Mouse (Mus musculus): Measurements from ENCODE around the gene Epn3. TPM values are rescaled to one million over a fixed set of nuclear protein-coding genes. Genes with fewer than 3 reads are reported as not detected.

Gene Epn3
- polyA plus RNA-seq, 1 experiment from 2014 or later = 53.4 TPM

- DNase-seq (ENCODE audit: low spot score) (no peak), ATAC-seq (ENCODE audit: low FRiP score, low TSS enrichment) (no peak)
- H3K27ac ChIP-seq (replicated peaks) = no peak overlapping the region
- no peak for TF ChIP-seq EP300 (optimal IDR thresholded peaks at IDR 0.05)
- no peak for TF ChIP-seq CTCF (IDR thresholded peaks at IDR 0.05; ENCODE audit: low read depth)
- no peak overlapping the region for H3K4me3 ChIP-seq (ENCODE audit: low read depth, low read length)
- H3K4me1 ChIP-seq (replicated peaks; ENCODE audit: control insufficient read depth, insufficient read depth) = no peaks in the 10 kb centered on the region
- H3K27me3 ChIP-seq (ENCODE audit: control insufficient read depth, insufficient read depth, low read length) = no peaks in the 10 kb centered on the region
- H3K9me3 ChIP-seq (ENCODE audit: control insufficient read depth, low read length) = no peaks in the 10 kb centered on the region
- 76% methylated on average over 8 of the region's 8 CpGs for WGBS
- no peaks in the 10 kb centered on the region for H3K36me3 ChIP-seq (ENCODE audit: control insufficient read depth, insufficient read depth, low read length)
- H3K4me2 ChIP-seq (replicated peaks; ENCODE audit: low read depth) = no peak overlapping the region
- no peak overlapping the region for H3K9ac ChIP-seq (ENCODE audit: low read length)
Observed at GRCm38 (mm10) chr11:94533171-94533570, 33.4 kb upstream of the Epn3 start.

GRCm38 (mm10) chr11:94528879-94529278, 29.1 kb upstream of the Epn3 start:
- H3K4me2 ChIP-seq (replicated peaks; ENCODE audit: low read depth) = no peak overlapping the region
- H3K4me1 ChIP-seq (replicated peaks; ENCODE audit: control insufficient read depth, insufficient read depth) = no peaks in the 10 kb centered on the region
- no peaks in the 10 kb centered on the region for H3K27me3 ChIP-seq (ENCODE audit: control insufficient read depth, insufficient read depth, low read length)
- H3K4me3 ChIP-seq (ENCODE audit: low read depth, low read length) = no peak overlapping the region
- H3K9ac ChIP-seq (ENCODE audit: low read length) = no peak overlapping the region
- DNase-seq (ENCODE audit: low spot score) (no peak), ATAC-seq (ENCODE audit: low FRiP score, low TSS enrichment) (no peak)
- 34% methylated on average over 3 of the region's 3 CpGs for WGBS
- no peaks in the 10 kb centered on the region for H3K36me3 ChIP-seq (ENCODE audit: control insufficient read depth, insufficient read depth, low read length)
- H3K9me3 ChIP-seq (ENCODE audit: control insufficient read depth, low read length) = no peaks in the 10 kb centered on the region
- TF ChIP-seq EP300 (optimal IDR thresholded peaks at IDR 0.05) = no peak
- no peak for TF ChIP-seq CTCF (IDR thresholded peaks at IDR 0.05; ENCODE audit: low read depth)
- no peak overlapping the region for H3K27ac ChIP-seq (replicated peaks)

GRCm38 (mm10) chr11:94526171-94526879, 26.6 kb upstream of the Epn3 start:
- H3K4me1 ChIP-seq (replicated peaks; ENCODE audit: control insufficient read depth, insufficient read depth) = no peaks in the 10 kb centered on the region
- no peaks in the 10 kb centered on the region for H3K36me3 ChIP-seq (ENCODE audit: control insufficient read depth, insufficient read depth, low read length)
- DNase-seq (ENCODE audit: low spot score) (no peak), ATAC-seq (ENCODE audit: low FRiP score, low TSS enrichment) (peak; percentile 16; the same call in 1 of the 2 replicates)
- no peak overlapping the region for H3K27ac ChIP-seq (replicated peaks)
- H3K9ac ChIP-seq (ENCODE audit: low read length) = no peak overlapping the region
- TF ChIP-seq CTCF (IDR thresholded peaks at IDR 0.05; ENCODE audit: low read depth) (no peak), EP300 (optimal IDR thresholded peaks at IDR 0.05) (no peak)
- no peak overlapping the region for H3K4me2 ChIP-seq (replicated peaks; ENCODE audit: low read depth)
- WGBS = 54% methylated on average over 9 of the region's 9 CpGs
- H3K4me3 ChIP-seq (ENCODE audit: low read depth, low read length) = no peak overlapping the region
- no peaks in the 10 kb centered on the region for H3K27me3 ChIP-seq (ENCODE audit: control insufficient read depth, insufficient read depth, low read length)
- no peaks in the 10 kb centered on the region for H3K9me3 ChIP-seq (ENCODE audit: control insufficient read depth, low read length)

GRCm38 (mm10) chr11:94521219-94521843, 21.6 kb upstream of the Epn3 start, which contains the start of gene Mycbpap:
TSS of gene Mycbpap (minus strand) at chr11:94521742.
- H3K27me3 ChIP-seq (ENCODE audit: control insufficient read depth, insufficient read depth, low read length) = no peaks in the 10 kb centered on the region
- no peaks in the 10 kb centered on the region for H3K36me3 ChIP-seq (ENCODE audit: control insufficient read depth, insufficient read depth, low read length)
- H3K27ac ChIP-seq (replicated peaks) = no peak within 1 kb of the TSS
- peak within 1 kb of the TSS; percentile 53 for H3K4me3 ChIP-seq (ENCODE audit: low read depth, low read length)
- TF ChIP-seq CTCF (IDR thresholded peaks at IDR 0.05; ENCODE audit: low read depth) = peak; percentile 45
- no peak for TF ChIP-seq EP300 (optimal IDR thresholded peaks at IDR 0.05)
- H3K9ac ChIP-seq (ENCODE audit: low read length) = peak within 1 kb of the TSS; percentile 70
- H3K4me2 ChIP-seq (replicated peaks; ENCODE audit: low read depth) = peak within 1 kb of the TSS; percentile 82
- ATAC-seq (ENCODE audit: low FRiP score, low TSS enrichment) = peak; percentile 73
- WGBS = 2% methylated on average over 42 of the region's 42 CpGs
- peak; percentile 72 for DNase-seq (ENCODE audit: low spot score)
- 0 out of 2 replicates have a peak, but pooled peaks cover 3% of the 10 kb centered on the region for H3K4me1 ChIP-seq (replicated peaks; ENCODE audit: control insufficient read depth, insufficient read depth)
- H3K9me3 ChIP-seq (ENCODE audit: control insufficient read depth, low read length) = no peaks in the 10 kb centered on the region

GRCm38 (mm10) chr11:94513452-94513851, 13.7 kb upstream of the Epn3 start:
- DNase-seq (ENCODE audit: low spot score) (no peak), ATAC-seq (ENCODE audit: low FRiP score, low TSS enrichment) (peak; percentile 10; the same call in 1 of the 2 replicates)
- Histone ChIP-seq H3K27ac (replicated peaks) (no peak overlapping the region), H3K27me3 (ENCODE audit: control insufficient read depth, insufficient read depth, low read length) (no peaks in the 10 kb centered on the region), H3K36me3 (ENCODE audit: control insufficient read depth, insufficient read depth, low read length) (no peaks in the 10 kb centered on the region), H3K4me3 (ENCODE audit: low read depth, low read length) (no peak overlapping the region), H3K9me3 (ENCODE audit: control insufficient read depth, low read length) (no peaks in the 10 kb centered on the region), H3K9ac (ENCODE audit: low read length) (no peak overlapping the region), H3K4me2 (replicated peaks; ENCODE audit: low read depth) (no peak overlapping the region), H3K4me1 (replicated peaks; ENCODE audit: control insufficient read depth, insufficient read depth) (no peaks in the 10 kb centered on the region)
- TF ChIP-seq EP300 (optimal IDR thresholded peaks at IDR 0.05) (no peak), CTCF (IDR thresholded peaks at IDR 0.05; ENCODE audit: low read depth) (no peak)
- 19% methylated on average over 9 of the region's 9 CpGs for WGBS

GRCm38 (mm10) chr11:94508976-94509375, 9.2 kb upstream of the Epn3 start:
- TF ChIP-seq EP300 (optimal IDR thresholded peaks at IDR 0.05) (no peak), CTCF (IDR thresholded peaks at IDR 0.05; ENCODE audit: low read depth) (no peak)
- Histone ChIP-seq H3K4me2 (replicated peaks; ENCODE audit: low read depth) (no peak overlapping the region), H3K4me1 (replicated peaks; ENCODE audit: control insufficient read depth, insufficient read depth) (no peaks in the 10 kb centered on the region), H3K9me3 (ENCODE audit: control insufficient read depth, low read length) (no peaks in the 10 kb centered on the region), H3K27me3 (ENCODE audit: control insufficient read depth, insufficient read depth, low read length) (no peaks in the 10 kb centered on the region), H3K9ac (ENCODE audit: low read length) (no peak overlapping the region), H3K36me3 (ENCODE audit: control insufficient read depth, insufficient read depth, low read length) (no peaks in the 10 kb centered on the region), H3K27ac (replicated peaks) (peak overlapping the region; percentile 5; the same call in 1 of the 2 replicates), H3K4me3 (ENCODE audit: low read depth, low read length) (no peak overlapping the region)
- DNase-seq (ENCODE audit: low spot score) (peak; percentile 75), ATAC-seq (ENCODE audit: low FRiP score, low TSS enrichment) (peak; percentile 86)
- 60% methylated on average over 10 of the region's 10 CpGs for WGBS

All from stomach, postnatal 0 days (tissue).